Mouse (Mus musculus): Measurements from ENCODE around the gene Prkacb. TPM values are rescaled to one million over a fixed set of nuclear protein-coding genes. Genes with fewer than 3 reads are reported as not detected.

Prkacb gene
- polyA plus RNA-seq, 2 experiments: 45.4 to 66.3 TPM

DNA sequence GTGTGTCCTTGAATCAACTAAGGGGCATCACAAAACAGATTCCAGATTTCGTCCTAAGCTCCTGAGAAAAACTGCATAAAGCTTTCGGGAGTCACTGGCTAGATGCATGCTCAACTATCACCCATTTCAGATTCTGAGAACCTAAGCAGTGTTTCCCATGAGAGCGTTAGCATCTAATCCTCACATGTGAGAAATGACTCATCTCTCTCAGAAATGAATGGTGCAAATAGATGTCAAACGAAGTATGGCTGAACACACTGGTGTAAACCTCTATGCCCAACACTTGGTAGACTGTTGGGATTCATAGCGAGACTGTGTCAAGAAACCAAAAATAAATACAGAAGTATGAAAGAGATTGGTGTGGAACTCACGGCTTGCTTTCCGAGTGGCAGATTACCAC is 36.6 kb upstream of the Prkacb start:
- Histone ChIP-seq H3K4me1 (ENCODE audit: control insufficient read depth, insufficient read depth, low read length) (no peaks in the 10 kb centered on the region), H3K4me3 (replicated peaks; ENCODE audit: low read length) (no peak overlapping the region), H3K27ac (replicated peaks; ENCODE audit: low read depth, low read length) (no peak overlapping the region), H3K9me3 (ENCODE audit: control insufficient read depth, low read length) (no peaks in the 10 kb centered on the region), H3K36me3 (ENCODE audit: control insufficient read depth, insufficient read depth, low read length) (no peaks in the 10 kb centered on the region), H3K9ac (ENCODE audit: low read depth, low read length, severe bottlenecking) (no peak overlapping the region), H3K4me2 (replicated peaks; ENCODE audit: low read depth, low read length, severe bottlenecking) (no peak overlapping the region), H3K27me3 (ENCODE audit: control insufficient read depth, insufficient read depth, low read length) (no peaks in the 10 kb centered on the region)
- WGBS: 91% methylated on average over 7 of the region's 7 CpGs
- no peak for DNase-seq (ENCODE audit: low spot score)
- no peak for TF ChIP-seq POLR2A (IDR thresholded peaks at IDR 0.05; ENCODE audit: borderline replicate concordance, extremely low read depth, insufficient read depth, insufficient read length)
- ATAC-seq (ENCODE audit: low FRiP score, low read depth): no peak

DNA sequence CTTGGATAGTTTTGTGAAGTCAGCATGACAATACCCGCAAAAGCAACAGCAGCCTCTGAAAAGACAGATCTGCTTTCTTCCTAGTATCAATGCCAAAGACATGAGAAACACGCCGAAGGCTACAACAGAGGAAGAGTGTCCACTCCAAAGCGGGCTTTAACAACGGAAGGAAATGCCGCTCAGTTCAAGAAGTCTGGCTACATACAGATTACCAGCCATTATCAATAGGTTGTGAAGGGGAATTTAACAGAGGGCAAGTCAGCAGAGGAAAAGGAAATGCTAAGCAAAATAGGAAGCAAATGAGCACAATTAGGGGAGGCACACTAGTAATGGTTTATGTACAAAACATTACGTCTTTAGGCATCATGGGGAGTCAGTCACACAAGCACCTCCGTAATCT is 35.3 kb upstream of the Prkacb start:
- H3K4me1 ChIP-seq (ENCODE audit: control insufficient read depth, insufficient read depth, low read length): peaks cover 4% of the 10 kb centered on the region; the same call in 1 of the 2 replicates
- no peaks in the 10 kb centered on the region for H3K9me3 ChIP-seq (ENCODE audit: control insufficient read depth, low read length)
- H3K4me3 ChIP-seq (replicated peaks; ENCODE audit: low read length): no peak overlapping the region
- WGBS: 80% methylated on average over 8 of the region's 8 CpGs
- no peaks in the 10 kb centered on the region for H3K27me3 ChIP-seq (ENCODE audit: control insufficient read depth, insufficient read depth, low read length)
- DNase-seq (ENCODE audit: low spot score) (no peak), ATAC-seq (ENCODE audit: low FRiP score, low read depth) (no peak)
- H3K36me3 ChIP-seq (ENCODE audit: control insufficient read depth, insufficient read depth, low read length): no peaks in the 10 kb centered on the region
- no peak overlapping the region for H3K9ac ChIP-seq (ENCODE audit: low read depth, low read length, severe bottlenecking)
- no peak overlapping the region for H3K4me2 ChIP-seq (replicated peaks; ENCODE audit: low read depth, low read length, severe bottlenecking)
- no peak overlapping the region for H3K27ac ChIP-seq (replicated peaks; ENCODE audit: low read depth, low read length)
- no peak for TF ChIP-seq POLR2A (IDR thresholded peaks at IDR 0.05; ENCODE audit: borderline replicate concordance, extremely low read depth, insufficient read depth, insufficient read length)

DNA sequence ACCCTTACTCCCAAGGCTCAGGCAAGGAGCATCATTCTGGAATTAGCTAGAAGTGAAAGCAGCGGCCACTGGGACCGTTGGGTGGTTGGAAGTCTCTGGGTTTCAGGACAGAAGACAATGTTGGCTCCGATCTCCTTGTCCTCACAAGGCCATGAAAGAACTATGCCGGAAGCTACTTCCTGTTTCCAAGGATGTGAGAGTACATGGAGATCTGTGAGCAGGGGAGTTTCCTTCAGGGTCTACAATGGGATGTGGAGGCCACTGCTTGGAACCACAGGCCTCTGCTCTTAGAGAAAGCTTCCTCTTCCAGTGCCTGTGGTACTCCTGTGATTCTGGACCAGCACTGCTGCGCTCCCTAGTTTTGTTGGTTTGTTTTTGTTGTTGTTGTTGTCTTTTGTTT is 33.4 kb upstream of the Prkacb start:
- no peak for ATAC-seq (ENCODE audit: low FRiP score, low read depth)
- Histone ChIP-seq H3K4me2 (replicated peaks; ENCODE audit: low read depth, low read length, severe bottlenecking) (no peak overlapping the region), H3K9ac (ENCODE audit: low read depth, low read length, severe bottlenecking) (no peak overlapping the region), H3K9me3 (ENCODE audit: control insufficient read depth, low read length) (no peaks in the 10 kb centered on the region), H3K27ac (replicated peaks; ENCODE audit: low read depth, low read length) (no peak overlapping the region), H3K36me3 (ENCODE audit: control insufficient read depth, insufficient read depth, low read length) (no peaks in the 10 kb centered on the region), H3K4me1 (ENCODE audit: control insufficient read depth, insufficient read depth, low read length) (peaks cover 4% of the 10 kb centered on the region; the same call in 1 of the 2 replicates), H3K4me3 (replicated peaks; ENCODE audit: low read length) (no peak overlapping the region), H3K27me3 (ENCODE audit: control insufficient read depth, insufficient read depth, low read length) (no peaks in the 10 kb centered on the region)
- DNase-seq (ENCODE audit: low spot score): no peak
- TF ChIP-seq POLR2A (IDR thresholded peaks at IDR 0.05; ENCODE audit: borderline replicate concordance, extremely low read depth, insufficient read depth, insufficient read length): no peak
- WGBS: 92% methylated on average over 5 of the region's 5 CpGs

DNA sequence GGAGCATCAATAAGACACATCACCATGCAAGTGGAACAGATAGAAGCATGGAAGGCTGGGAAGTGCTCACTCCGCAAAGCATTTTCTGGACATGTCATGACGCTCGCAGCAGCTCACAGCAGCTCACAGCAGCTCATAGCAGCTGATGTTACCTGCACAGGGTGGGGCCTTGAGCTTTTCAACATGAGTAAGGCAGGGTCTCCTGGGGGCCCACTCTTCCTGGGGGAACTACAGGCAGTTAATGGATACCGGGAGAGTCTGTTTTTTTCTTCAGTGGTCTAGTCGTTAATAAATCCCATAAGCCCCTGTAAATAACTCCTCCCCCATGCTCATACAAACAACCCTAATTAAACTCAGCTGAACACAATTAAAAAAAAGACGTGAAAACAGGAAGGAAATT is 30.7 kb upstream of the Prkacb start:
- Histone ChIP-seq H3K4me2 (replicated peaks; ENCODE audit: low read depth, low read length, severe bottlenecking) (no peak overlapping the region), H3K27ac (replicated peaks; ENCODE audit: low read depth, low read length) (no peak overlapping the region), H3K27me3 (ENCODE audit: control insufficient read depth, insufficient read depth, low read length) (no peaks in the 10 kb centered on the region), H3K9ac (ENCODE audit: low read depth, low read length, severe bottlenecking) (no peak overlapping the region), H3K4me1 (ENCODE audit: control insufficient read depth, insufficient read depth, low read length) (peaks cover 4% of the 10 kb centered on the region; the same call in 1 of the 2 replicates), H3K36me3 (ENCODE audit: control insufficient read depth, insufficient read depth, low read length) (no peaks in the 10 kb centered on the region), H3K4me3 (replicated peaks; ENCODE audit: low read length) (no peak overlapping the region), H3K9me3 (ENCODE audit: control insufficient read depth, low read length) (no peaks in the 10 kb centered on the region)
- ATAC-seq (ENCODE audit: low FRiP score, low read depth) (no peak), DNase-seq (ENCODE audit: low spot score) (no peak)
- 34% methylated on average over 6 of the region's 6 CpGs for WGBS
- TF ChIP-seq POLR2A (IDR thresholded peaks at IDR 0.05; ENCODE audit: borderline replicate concordance, extremely low read depth, insufficient read depth, insufficient read length): no peak

DNA sequence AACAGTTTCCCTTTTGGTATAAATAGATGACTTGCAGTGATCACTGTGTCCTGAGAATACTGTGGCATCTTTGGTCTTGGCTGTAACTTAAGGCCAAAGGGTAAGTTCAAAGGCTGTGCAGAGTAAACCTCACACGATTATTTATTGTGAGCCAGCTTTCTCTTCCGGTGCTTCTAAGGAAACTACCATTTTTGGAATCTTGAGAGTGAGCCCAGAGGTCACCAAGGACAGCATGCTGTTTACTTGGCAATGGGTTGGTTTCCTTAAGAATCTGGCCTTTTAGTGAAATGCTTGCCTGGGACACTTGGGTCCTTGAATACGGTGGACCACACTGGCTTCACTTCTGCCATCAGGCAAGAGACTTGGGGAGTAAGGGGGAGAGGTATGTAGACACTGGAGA is 30.0 kb upstream of the Prkacb start:
- no peak for ATAC-seq (ENCODE audit: low FRiP score, low read depth)
- Histone ChIP-seq H3K4me2 (replicated peaks; ENCODE audit: low read depth, low read length, severe bottlenecking) (no peak overlapping the region), H3K9ac (ENCODE audit: low read depth, low read length, severe bottlenecking) (no peak overlapping the region), H3K36me3 (ENCODE audit: control insufficient read depth, insufficient read depth, low read length) (no peaks in the 10 kb centered on the region), H3K4me3 (replicated peaks; ENCODE audit: low read length) (no peak overlapping the region), H3K27me3 (ENCODE audit: control insufficient read depth, insufficient read depth, low read length) (no peaks in the 10 kb centered on the region), H3K4me1 (ENCODE audit: control insufficient read depth, insufficient read depth, low read length) (peaks cover 4% of the 10 kb centered on the region; the same call in 1 of the 2 replicates), H3K27ac (replicated peaks; ENCODE audit: low read depth, low read length) (no peak overlapping the region), H3K9me3 (ENCODE audit: control insufficient read depth, low read length) (no peaks in the 10 kb centered on the region)
- TF ChIP-seq POLR2A (IDR thresholded peaks at IDR 0.05; ENCODE audit: borderline replicate concordance, extremely low read depth, insufficient read depth, insufficient read length): no peak
- WGBS: 41% methylated on average over 3 of the region's 3 CpGs
- no peak for DNase-seq (ENCODE audit: low spot score)

DNA sequence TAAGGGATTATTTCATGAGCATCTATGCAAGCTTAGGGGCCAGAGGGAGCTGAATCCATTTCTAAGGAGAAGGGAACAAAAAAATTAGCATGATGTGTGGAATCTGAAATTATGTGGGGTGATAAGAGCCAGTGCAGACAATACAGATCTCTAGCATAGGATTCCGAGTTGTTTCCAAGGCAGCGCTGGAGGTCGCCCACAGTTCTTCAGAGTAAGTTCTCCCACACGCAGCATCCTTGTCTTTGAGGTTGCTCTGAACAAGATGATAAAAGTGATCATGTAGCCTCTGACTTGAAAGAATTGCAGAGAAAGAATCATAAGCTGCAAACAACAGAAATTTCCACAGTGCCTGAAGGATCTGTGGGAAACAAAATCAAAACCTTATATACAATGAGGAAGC is 7.9 kb upstream of the Prkacb start:
- Histone ChIP-seq H3K36me3 (ENCODE audit: control insufficient read depth, insufficient read depth, low read length) (no peaks in the 10 kb centered on the region), H3K4me2 (replicated peaks; ENCODE audit: low read depth, low read length, severe bottlenecking) (no peak overlapping the region), H3K4me3 (replicated peaks; ENCODE audit: low read length) (no peak overlapping the region), H3K9ac (ENCODE audit: low read depth, low read length, severe bottlenecking) (no peak overlapping the region), H3K9me3 (ENCODE audit: control insufficient read depth, low read length) (no peaks in the 10 kb centered on the region), H3K4me1 (ENCODE audit: control insufficient read depth, insufficient read depth, low read length) (no peaks in the 10 kb centered on the region), H3K27ac (replicated peaks; ENCODE audit: low read depth, low read length) (no peak overlapping the region), H3K27me3 (ENCODE audit: control insufficient read depth, insufficient read depth, low read length) (no peaks in the 10 kb centered on the region)
- ATAC-seq (ENCODE audit: low FRiP score, low read depth) (no peak), DNase-seq (ENCODE audit: low spot score) (no peak)
- TF ChIP-seq POLR2A (IDR thresholded peaks at IDR 0.05; ENCODE audit: borderline replicate concordance, extremely low read depth, insufficient read depth, insufficient read length): no peak
- 88% methylated on average over 4 of the region's 4 CpGs for WGBS
